Mouse (Mus musculus) intestine, embryonic 15.5 days (tissue): ENCODE measurements at regions not wholly inside any gene's neighbourhood (a gene's known extent, or its start where the extent isn't known, plus 50 kb on each side); places are given as distances from the start of the nearest gene placed in this dataset.

ENCODE experiments used
- ATAC-seq: fragments of 200-750 bp; cut with Nextera tagmentation; 2 replicates; pipeline ENCODE4 v1.8.0; 2017; ENCODE audit warnings: moderate TSS enrichment, moderate library complexity
- H3K27ac ChIP-seq: fragments of 300-500 bp; sonication (generic); 2 replicates; pipeline ENCODE4 v1.5.1; 2015; ENCODE audit warnings: mild to moderate bottlenecking, inconsistent platforms
- H3K27me3 ChIP-seq: fragments of 300-500 bp; sonication (generic); replicated peaks from 2 replicates; pipeline ENCODE4 v1.6.1; 2015; ENCODE audit warnings: inconsistent platforms
- H3K36me3 ChIP-seq: fragments of 300-500 bp; sonication (generic); 2 replicates; pipeline ENCODE4 v1.6.1; 2015; ENCODE audit warnings: inconsistent platforms
- H3K4me1 ChIP-seq: fragments of 300-500 bp; sonication (generic); replicated peaks from 2 replicates; pipeline ENCODE4 v1.6.1; 2015; ENCODE audit warnings: inconsistent platforms
- H3K4me2 ChIP-seq: fragments of 300-500 bp; sonication (generic); replicated peaks from 2 replicates; pipeline ENCODE4 v1.6.1; 2015; ENCODE audit warnings: mild to moderate bottlenecking, inconsistent platforms
- H3K4me3 ChIP-seq: fragments of 300-500 bp; sonication (generic); replicated peaks from 2 replicates; pipeline ENCODE4 v1.5.1; 2015; ENCODE audit warnings: inconsistent platforms
- H3K9ac ChIP-seq: fragments of 300-500 bp; sonication (generic); 2 replicates; pipeline ENCODE4 v1.6.1; 2015; ENCODE audit warnings: inconsistent platforms
- H3K9me3 ChIP-seq: fragments of 300-500 bp; sonication (generic); 2 replicates; pipeline ENCODE4 v1.6.1; 2016; ENCODE audit warnings: inconsistent platforms
- WGBS: fragments of 180-500 bp; shearing (Covaris S2); methylation state at CpG from one replicate; pipeline ENCODE4 v1.1.7; 2015; 5-methylcytosine and 5-hydroxymethylcytosine counted together

DNA sequence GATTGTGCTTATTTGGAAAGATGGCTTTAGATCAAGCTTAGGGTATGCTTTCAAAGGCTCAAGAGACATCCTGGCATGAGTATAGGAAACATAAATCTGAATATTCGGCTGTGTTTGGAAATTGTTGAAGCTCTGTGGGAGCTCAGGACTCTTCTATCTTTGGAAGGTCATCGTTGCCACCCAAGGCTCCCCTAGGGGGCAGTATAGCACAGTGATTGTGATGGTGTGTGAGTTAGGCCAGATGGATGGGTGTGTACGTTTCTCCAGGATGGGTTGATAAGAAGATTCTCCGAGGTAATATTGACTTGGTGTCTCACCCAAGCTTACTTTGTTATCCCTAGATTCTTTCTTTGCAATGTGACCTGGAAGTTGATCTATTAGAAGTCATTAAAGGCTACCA lies 93.3 kb upstream of the Card11 start:
- no peak for ATAC-seq
- H3K4me2 ChIP-seq, result no peak overlapping the region
- 36% methylated on average over 4 of the region's 4 CpGs for WGBS

DNA sequence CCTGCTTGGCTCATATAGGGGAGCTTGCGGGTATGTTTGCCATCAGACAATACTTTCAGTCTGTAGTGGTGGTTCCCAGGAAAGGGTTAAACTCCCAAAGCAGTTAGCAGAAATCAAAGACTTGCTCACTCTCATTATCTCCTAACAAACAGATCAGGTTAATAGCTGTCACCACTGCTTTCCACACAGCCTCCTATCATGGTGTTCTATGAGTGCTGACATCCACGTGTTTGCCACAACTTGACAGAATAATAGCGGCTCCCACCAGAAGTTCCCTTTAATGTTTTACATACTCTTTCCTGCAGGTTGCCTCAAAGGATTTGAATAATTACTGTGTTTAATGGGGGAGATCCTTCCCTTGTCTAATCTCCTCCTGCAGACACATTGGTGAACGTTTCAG lies 97.5 kb upstream of the Card11 start:
- H3K9me3 ChIP-seq, result no peaks in the 10 kb centered on the region
- ATAC-seq, result no peak
- H3K4me3 ChIP-seq, result no peak overlapping the region
- no peak overlapping the region for H3K4me2 ChIP-seq
- H3K36me3 ChIP-seq, result no peaks in the 10 kb centered on the region
- H3K9ac ChIP-seq, result no peak overlapping the region
- no peaks in the 10 kb centered on the region for H3K4me1 ChIP-seq
- H3K27ac ChIP-seq, result no peak overlapping the region
- WGBS, result 59% methylated on average over 4 of the region's 4 CpGs
- H3K27me3 ChIP-seq, result no peaks in the 10 kb centered on the region

More for the DNA sequence above, 93.3 kb upstream of the Card11 start:
- Histone ChIP-seq H3K27ac (no peak overlapping the region), H3K4me1 (no peaks in the 10 kb centered on the region), H3K9ac (no peak overlapping the region), H3K27me3 (no peaks in the 10 kb centered on the region), H3K9me3 (no peaks in the 10 kb centered on the region), H3K36me3 (no peaks in the 10 kb centered on the region), H3K4me3 (no peak overlapping the region)

DNA sequence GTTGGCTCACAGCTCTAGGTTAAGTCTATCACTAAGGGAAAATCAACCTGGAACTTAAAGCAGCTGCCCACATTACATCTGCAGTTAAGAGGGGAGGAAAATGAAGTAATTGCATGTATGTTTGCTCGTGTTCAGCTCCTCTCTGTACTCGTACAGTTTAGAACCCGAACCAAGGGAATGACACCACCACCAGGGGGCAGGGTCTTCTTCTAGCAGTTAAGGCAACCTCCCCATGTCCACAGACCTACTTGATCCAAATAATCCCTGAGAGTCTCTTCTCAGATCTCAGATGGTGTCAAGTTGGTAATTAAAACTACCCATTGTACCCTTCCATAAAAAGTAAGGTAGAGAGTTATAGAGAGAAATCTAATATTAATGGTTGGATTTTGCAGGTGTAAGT lies 111.3 kb upstream of the Card11 start:
- Histone ChIP-seq H3K36me3 (no peaks in the 10 kb centered on the region), H3K4me2 (no peak overlapping the region), H3K9me3 (no peaks in the 10 kb centered on the region), H3K4me1 (0 out of 2 replicates have a peak, but pooled peaks cover 2% of the 10 kb centered on the region), H3K27me3 (no peaks in the 10 kb centered on the region), H3K4me3 (no peak overlapping the region), H3K9ac (no peak overlapping the region), H3K27ac (no peak overlapping the region)
- ATAC-seq, result no peak
- WGBS, result 90% methylated on average over 3 of the region's 3 CpGs

DNA sequence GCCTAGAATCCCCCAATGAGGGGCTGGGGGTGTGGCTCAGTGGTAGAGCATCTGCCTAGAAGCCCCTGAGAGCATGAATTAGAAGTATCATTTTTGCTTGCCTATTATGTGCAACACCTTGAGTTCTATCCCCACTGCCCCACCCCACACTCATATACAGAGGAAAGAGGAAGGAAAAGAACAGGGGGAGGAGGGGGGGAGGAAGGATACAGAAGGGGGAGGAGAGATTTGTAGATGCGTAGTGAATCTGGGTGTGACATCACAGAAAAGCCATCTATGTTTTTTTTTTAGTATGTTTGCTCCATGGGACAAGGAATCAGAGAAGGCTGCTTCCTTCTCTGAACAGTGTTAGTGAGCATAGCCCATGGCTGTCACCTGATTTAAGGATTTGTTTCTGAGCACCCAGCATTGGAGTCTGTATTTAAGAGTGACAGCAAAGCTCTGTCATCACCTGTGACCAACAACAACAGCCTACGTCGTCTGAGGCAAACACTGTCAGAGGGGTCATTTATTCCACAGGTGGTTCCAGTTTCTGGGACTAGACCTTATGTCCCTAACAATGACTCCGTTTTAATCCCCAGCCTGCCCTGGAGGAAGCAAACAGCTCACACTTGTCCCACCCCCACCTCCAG lies 115.0 kb upstream of the Card11 start:
- Histone ChIP-seq H3K9me3 (no peaks in the 10 kb centered on the region), H3K27ac (no peak overlapping the region), H3K4me3 (no peak overlapping the region), H3K36me3 (no peaks in the 10 kb centered on the region), H3K4me1 (0 out of 2 replicates have a peak, but pooled peaks cover 2% of the 10 kb centered on the region), H3K9ac (no peak overlapping the region), H3K27me3 (no peaks in the 10 kb centered on the region), H3K4me2 (0 out of 2 replicates have a peak overlapping the region, but pooled peaks have one; percentile 6)
- WGBS, result 54% methylated on average over 4 of the region's 4 CpGs
- no peak for ATAC-seq

DNA sequence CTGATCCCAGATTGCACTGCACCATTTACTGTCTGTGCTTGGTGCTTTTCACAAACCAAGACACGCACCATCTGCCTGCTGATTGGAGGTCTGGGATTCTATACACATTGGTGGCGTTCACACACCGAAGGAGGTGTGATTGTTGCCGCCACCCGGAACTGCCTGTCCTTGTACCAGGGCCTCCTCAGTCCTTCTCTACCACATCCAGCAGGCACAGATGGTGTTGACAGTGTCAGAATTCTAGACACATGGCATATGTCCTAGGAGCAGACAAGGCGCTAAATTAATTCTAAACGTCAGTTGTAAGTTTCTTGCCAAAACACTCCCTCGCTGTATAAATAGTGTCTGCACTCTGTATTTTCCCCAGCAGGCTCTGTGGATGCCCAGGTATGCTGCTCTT lies 115.6 kb upstream of the Card11 start:
- Histone ChIP-seq H3K4me3 (no peak overlapping the region), H3K36me3 (no peaks in the 10 kb centered on the region), H3K27me3 (no peaks in the 10 kb centered on the region), H3K4me1 (0 out of 2 replicates have a peak, but pooled peaks cover 2% of the 10 kb centered on the region), H3K4me2 (0 out of 2 replicates have a peak overlapping the region, but pooled peaks have one; percentile 6), H3K9ac (no peak overlapping the region), H3K27ac (no peak overlapping the region), H3K9me3 (no peaks in the 10 kb centered on the region)
- WGBS, result 52% methylated on average over 8 of the region's 8 CpGs
- no peak for ATAC-seq

DNA sequence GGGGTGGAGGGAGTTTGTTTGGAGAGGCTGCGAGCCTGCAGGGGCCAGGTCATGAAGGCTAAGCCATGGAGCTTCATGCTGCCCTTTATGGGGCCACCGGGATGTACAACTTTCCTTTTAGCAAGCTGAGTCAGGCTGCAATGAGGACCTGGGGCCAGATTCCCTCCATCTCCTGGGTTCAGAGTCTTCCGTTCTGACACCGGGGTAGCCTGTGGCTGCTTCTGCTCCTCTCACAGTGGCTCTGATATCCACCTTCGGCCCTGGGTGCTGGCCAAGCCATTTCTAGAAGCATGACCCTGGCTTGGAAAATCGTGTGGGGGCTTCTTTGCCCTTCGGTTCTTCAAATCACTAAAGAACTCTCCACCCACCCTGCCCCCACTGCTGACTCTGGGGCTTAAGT lies 115.4 kb upstream of the Sdk1 start:
- no peaks in the 10 kb centered on the region for H3K27me3 ChIP-seq
- ATAC-seq, result no peak
- no peaks in the 10 kb centered on the region for H3K9me3 ChIP-seq
- H3K9ac ChIP-seq, result no peak overlapping the region
- no peak overlapping the region for H3K27ac ChIP-seq
- H3K4me3 ChIP-seq, result no peak overlapping the region
- 82% methylated on average over 7 of the region's 7 CpGs for WGBS
- no peaks in the 10 kb centered on the region for H3K4me1 ChIP-seq
- H3K36me3 ChIP-seq, result no peaks in the 10 kb centered on the region
- H3K4me2 ChIP-seq, result no peak overlapping the region

DNA sequence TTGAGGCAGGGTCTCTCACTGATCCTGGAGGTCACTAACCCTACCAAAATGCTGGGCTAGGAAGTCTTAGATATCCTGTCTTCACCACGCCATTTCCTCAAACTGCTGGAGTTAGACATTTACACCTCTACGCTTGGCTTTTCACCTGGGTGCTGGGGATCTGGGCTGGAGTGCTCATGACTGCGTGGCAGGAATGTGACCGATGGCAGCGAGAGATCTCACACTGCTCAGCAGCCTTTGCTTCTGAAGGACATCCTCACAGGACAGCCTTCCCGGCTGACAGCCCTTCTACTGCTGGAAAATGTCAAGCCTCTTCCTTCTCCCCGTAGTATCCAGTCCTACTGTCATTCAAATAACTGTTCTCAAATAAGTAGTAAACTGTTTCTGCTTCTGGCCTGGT lies 114.8 kb upstream of the Sdk1 start:
- no peak overlapping the region for H3K4me2 ChIP-seq
- no peaks in the 10 kb centered on the region for H3K27me3 ChIP-seq
- H3K36me3 ChIP-seq, result no peaks in the 10 kb centered on the region
- no peak overlapping the region for H3K4me3 ChIP-seq
- WGBS, result 81% methylated on average over 7 of the region's 7 CpGs
- no peaks in the 10 kb centered on the region for H3K4me1 ChIP-seq
- no peaks in the 10 kb centered on the region for H3K9me3 ChIP-seq
- no peak overlapping the region for H3K9ac ChIP-seq
- H3K27ac ChIP-seq, result no peak overlapping the region
- ATAC-seq, result no peak

DNA sequence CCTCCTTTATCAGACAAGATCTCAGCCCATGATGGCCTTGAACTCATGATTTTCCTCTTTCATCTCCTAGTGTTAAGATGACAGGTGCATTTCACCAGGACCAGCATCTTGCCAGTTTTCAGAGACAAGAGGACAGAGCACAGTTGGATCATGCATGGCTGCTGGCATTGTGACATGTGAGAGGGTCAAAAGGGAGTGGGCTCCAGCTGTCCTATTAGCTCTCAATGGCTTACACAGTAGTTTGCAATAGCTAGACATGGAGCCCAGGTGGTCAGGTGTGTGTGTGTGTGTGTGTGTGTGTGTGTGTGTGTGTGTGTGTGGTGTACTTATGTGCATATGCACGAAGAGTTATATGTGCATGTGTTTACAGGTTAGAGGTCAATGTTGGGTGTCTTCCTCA lies 110.3 kb upstream of the Sdk1 start:
- H3K9me3 ChIP-seq, result no peaks in the 10 kb centered on the region
- no peak overlapping the region for H3K27ac ChIP-seq
- no peak overlapping the region for H3K4me3 ChIP-seq
- H3K4me1 ChIP-seq, result no peaks in the 10 kb centered on the region; the same call in 1 of the 2 replicates
- no peak overlapping the region for H3K9ac ChIP-seq
- WGBS, result 82% methylated on average over 1 of the region's 1 CpGs
- no peaks in the 10 kb centered on the region for H3K27me3 ChIP-seq
- no peak for ATAC-seq
- H3K4me2 ChIP-seq, result no peak overlapping the region
- no peaks in the 10 kb centered on the region for H3K36me3 ChIP-seq

DNA sequence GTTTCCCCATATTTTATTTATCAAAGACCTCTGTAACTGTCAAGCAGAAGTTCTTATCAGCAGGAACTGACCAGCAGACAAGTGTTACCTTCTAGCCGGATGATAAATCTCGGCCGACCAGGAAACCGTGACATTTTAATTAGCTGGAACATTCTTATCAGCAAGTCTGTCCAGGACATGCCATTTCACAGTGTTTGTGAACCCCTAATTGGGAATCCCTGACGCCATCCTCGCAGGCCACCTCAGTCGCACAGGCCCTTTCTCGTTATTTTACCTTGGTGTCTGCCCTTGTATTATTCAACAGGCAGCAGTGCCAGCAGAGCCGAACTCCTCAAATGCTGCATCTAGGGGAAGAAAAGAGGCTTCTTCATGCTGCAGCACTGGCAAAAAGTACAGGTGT lies 109.4 kb upstream of the Sdk1 start:
- no peak for ATAC-seq
- WGBS, result 41% methylated on average over 9 of the region's 9 CpGs

DNA sequence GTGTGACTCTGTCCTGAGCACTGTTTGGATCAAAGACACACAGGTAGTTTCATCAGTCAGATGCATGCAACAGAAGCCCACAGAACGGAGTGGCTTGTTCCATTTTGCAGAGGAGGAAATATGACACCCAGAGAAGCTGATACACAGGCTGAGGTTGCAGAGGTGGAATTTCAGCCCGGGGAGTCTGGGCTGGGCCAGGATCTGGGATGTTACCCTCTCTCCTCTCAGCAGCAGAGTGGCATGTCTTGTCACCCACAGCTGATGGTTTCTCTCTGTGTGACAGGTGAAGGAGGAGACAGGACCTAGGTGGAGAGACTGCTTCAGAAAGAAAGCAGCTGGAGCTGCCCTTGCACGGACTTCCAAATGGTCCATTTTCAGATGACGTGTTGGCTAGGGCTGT lies 105.1 kb upstream of the Sdk1 start:
- Histone ChIP-seq H3K4me1 (no peaks in the 10 kb centered on the region; the same call in 1 of the 2 replicates), H3K36me3 (no peaks in the 10 kb centered on the region), H3K27me3 (no peaks in the 10 kb centered on the region), H3K9ac (no peak overlapping the region), H3K9me3 (no peaks in the 10 kb centered on the region), H3K4me2 (no peak overlapping the region), H3K4me3 (no peak overlapping the region), H3K27ac (no peak overlapping the region)
- 42% methylated on average over 4 of the region's 4 CpGs for WGBS
- ATAC-seq, result no peak

More for the DNA sequence above, 109.4 kb upstream of the Sdk1 start:
- H3K27me3 ChIP-seq, result no peaks in the 10 kb centered on the region
- H3K4me1 ChIP-seq, result no peaks in the 10 kb centered on the region; the same call in 1 of the 2 replicates
- no peak overlapping the region for H3K4me2 ChIP-seq
- H3K27ac ChIP-seq, result no peak overlapping the region
- no peaks in the 10 kb centered on the region for H3K36me3 ChIP-seq
- H3K4me3 ChIP-seq, result no peak overlapping the region
- H3K9me3 ChIP-seq, result no peaks in the 10 kb centered on the region
- no peak overlapping the region for H3K9ac ChIP-seq

DNA sequence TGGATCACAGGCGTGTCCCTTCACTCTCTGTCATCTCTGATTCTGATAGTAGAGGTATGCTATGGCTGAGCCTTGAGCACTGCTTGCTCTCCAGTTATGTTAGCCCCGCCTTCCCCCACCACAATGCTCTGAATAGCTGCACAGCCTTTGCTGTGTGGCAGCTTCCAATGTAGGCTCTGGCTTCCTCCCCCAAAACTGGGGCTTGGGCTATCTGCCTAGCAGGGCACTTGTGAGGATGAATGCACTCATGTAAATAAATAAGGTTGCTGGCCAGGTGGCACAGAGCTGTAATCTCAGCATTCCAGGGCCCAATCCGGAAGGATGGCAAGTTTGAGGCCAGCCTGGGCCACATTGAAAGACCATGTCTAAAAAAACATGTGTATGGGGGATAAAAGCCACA lies 103.6 kb upstream of the Sdk1 start:
- H3K4me1 ChIP-seq, result no peaks in the 10 kb centered on the region; the same call in 1 of the 2 replicates
- no peak overlapping the region for H3K9ac ChIP-seq
- 78% methylated on average over 3 of the region's 3 CpGs for WGBS
- no peaks in the 10 kb centered on the region for H3K36me3 ChIP-seq
- no peak overlapping the region for H3K4me2 ChIP-seq
- ATAC-seq, result no peak
- H3K27ac ChIP-seq, result no peak overlapping the region
- H3K9me3 ChIP-seq, result no peaks in the 10 kb centered on the region
- no peaks in the 10 kb centered on the region for H3K27me3 ChIP-seq
- no peak overlapping the region for H3K4me3 ChIP-seq

DNA sequence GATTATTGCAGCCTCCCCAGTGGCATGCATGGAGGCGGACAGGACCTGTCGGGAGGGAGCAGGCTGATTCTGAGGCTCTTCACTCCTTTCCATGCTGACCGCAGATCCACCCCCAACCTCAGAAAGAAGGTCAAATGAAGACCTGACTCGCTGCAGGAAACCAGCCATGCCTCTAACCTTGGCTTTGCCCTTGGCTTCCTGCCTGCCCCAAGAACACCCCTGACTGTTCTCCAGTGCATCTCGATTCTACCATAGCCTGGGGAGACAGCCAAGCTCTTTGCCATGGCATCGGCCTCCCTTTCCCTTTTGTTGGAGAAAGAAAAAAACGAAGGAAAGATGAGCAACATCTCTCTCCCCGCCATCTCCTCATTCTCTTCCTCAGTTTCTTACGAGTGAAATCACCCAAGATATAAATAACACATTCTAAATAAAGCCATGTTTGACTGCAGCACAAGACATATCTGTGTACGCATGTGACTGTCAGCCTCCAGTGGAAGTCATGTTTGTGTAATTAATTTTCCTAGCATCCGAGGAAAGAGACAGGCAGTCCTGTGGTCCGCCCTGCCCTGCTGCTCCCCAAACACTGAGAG lies 102.4 kb upstream of the Sdk1 start:
- 48% methylated on average over 12 of the region's 12 CpGs for WGBS
- Histone ChIP-seq H3K27me3 (no peaks in the 10 kb centered on the region), H3K4me1 (no peaks in the 10 kb centered on the region; the same call in 1 of the 2 replicates), H3K4me2 (no peak overlapping the region), H3K36me3 (no peaks in the 10 kb centered on the region), H3K9ac (no peak overlapping the region), H3K4me3 (no peak overlapping the region), H3K27ac (no peak overlapping the region), H3K9me3 (no peaks in the 10 kb centered on the region)
- no peak for ATAC-seq

DNA sequence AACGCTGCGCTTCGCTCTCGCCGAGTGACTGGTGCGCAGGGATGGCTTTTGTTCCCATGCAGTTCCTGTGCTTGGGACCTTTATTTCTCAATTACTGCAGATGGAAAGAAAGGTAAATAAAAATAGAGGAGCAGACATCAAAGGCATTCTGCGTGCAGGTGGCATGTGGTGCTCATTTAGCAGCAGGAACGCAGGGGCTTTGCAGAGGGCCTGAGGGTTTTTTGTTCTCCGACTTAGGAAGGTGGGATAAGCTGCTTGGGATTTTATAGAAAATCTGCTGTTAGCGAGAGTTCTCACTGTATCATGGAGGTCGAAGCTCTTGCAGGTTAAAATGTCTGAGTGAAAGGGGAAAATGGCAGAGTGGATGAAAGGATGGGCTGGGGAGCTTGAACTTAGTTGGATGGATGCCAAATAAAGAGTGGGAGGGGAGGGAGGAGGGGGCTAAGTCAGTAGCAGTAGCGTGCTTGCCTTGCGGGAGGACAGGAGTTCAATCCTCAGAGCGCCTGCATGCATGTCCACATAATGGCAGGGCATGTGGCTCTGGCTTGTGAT lies 101.9 kb upstream of the Sdk1 start:
- Histone ChIP-seq H3K9ac (no peak overlapping the region), H3K9me3 (no peaks in the 10 kb centered on the region), H3K27me3 (no peaks in the 10 kb centered on the region), H3K4me2 (no peak overlapping the region), H3K4me1 (no peaks in the 10 kb centered on the region; the same call in 1 of the 2 replicates), H3K4me3 (no peak overlapping the region), H3K27ac (no peak overlapping the region), H3K36me3 (no peaks in the 10 kb centered on the region)
- ATAC-seq, result no peak
- 44% methylated on average over 14 of the region's 14 CpGs for WGBS
